Mouse (Mus musculus) gastrocnemius, postnatal 14 days (tissue): ENCODE data around the gene Ugt1a5. TPM values are rescaled to one million over a fixed set of nuclear protein-coding genes. Genes with fewer than 3 reads are reported as not detected.
A peak's percentile ranks its signal among the peaks of the same experiment; 100 is the strongest.
"Not testable (repeated sequence)": the region's sequence is repeated elsewhere in the genome, so short reads cannot be mapped to it uniquely, and the experiment has no call there.

Experiments
- DNase-seq: peaks from one replicate; pipeline ENCODE4 v3.0.0; 2021; ENCODE audit warnings: mixed read lengths
- intact Hi-C: fragments of 180-260 bp; cut with DNase I; formaldehyde crosslinking; loops from one replicate; pipeline ENCODE4 v1.15.1; 2025; ENCODE audit warnings: low total_unique reads
- total RNA-seq, 2 experiments: library from RNA; stranded (reverse); gene quantifications; 2 replicates each; pipeline ENCODE4 v1.2.3; 2021

Gene Ugt1a5
- total RNA-seq, 2 experiments from 2014 or later = 0.14 to 0.33 TPM

DNA sequence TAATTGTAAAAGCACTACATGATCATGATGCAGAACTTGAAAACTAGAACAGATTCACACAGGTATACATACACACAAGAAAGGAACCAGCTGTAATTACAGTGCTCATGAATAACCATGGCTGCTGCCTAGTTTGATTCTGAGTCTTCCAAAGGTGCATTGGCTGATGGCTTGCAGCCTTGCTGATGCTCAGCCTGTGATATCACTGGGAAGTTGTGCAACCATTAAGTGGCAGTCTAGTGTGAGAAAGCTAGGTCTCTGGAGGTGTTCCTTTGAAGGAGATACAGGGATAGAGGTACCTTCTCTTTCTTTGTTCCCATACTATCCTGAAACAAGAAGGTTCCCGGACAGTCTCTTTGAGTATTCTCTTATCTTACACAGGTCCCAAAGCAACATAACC is 53.2 kb downstream of the Ugt1a5 start:
- no peak for DNase-seq
- intact Hi-C loops = no loop called here

DNA sequence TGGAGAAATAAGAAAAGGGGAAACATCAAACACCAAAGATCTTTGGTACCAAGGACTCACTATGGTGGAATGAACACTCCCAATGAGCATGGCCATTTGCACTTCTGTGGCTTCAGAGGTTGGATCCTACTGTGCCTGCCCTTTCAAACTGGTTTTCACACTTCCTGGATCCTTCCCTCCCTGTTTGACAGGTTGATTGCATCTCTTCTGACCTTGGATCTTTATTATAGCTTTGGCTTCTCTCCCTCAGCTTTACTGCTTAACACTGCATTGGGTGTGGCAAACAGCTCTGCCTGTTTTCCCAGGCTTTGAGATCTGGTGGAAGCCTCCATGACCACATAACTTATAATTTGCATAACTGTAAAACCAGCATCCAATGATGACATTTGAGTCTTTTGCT is 54.5 kb downstream of the Ugt1a5 start:
- no peak for DNase-seq
- intact Hi-C loops = no loop called here

GRCm38 (mm10) chr1:88222216-88222615 is 56.4 kb downstream of the Ugt1a5 start:
- intact Hi-C loops = no loop called here
- DNase-seq = no peak

DNA sequence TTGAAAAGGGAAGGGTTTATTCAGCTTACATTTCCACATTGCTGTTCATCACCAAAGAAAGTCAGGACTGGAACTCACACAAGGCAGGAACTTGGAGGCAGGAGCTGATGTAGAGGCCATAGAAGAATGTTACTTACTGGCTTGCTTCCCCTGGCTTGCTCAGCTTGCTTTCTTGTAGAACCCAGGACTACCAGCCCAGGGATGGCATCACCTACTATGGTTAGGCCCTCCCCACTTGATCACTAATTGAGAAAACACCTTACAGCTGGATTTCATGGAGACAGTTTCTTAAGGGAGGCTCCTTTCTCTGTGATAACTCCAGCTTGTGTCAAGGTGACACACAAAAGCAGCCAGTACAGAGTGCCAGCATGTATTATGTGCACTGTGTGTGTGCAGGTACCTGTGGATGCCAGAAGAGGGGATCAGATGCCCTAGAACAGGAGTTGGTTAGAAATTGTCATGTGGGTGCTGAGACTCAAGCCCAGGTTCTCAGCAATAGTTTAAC is 57.3 kb downstream of the Ugt1a5 start:
- intact Hi-C loops, DNase-seq: not testable (repeated sequence)

DNA sequence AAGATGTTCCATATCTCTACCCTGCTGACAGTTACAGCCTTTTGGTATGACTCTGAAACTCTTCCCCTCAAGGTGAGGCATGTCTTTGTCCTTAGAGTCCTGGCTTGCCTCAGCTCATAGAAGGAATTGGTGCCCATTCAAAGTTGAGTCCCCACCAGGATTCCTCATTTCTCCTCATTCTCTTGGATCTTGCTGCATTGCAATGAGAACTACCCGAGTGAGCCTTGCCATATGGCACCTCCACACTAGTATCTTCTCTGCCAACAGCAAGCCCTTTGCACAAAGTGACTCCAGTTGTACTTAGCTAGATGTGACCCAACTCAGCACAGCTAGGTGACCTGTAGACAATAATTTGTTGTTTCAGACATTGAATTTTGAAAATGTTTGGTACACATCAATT is 57.8 kb downstream of the Ugt1a5 start:
- no peak for DNase-seq

GRCm38 (mm10) chr1:88224029-88224776 is 58.4 kb downstream of the Ugt1a5 start:
- no peak for DNase-seq
- intact Hi-C loops = no loop called here

More for the DNA sequence above, 57.8 kb downstream of the Ugt1a5 start:
- intact Hi-C loops = no loop called here

GRCm38 (mm10) chr1:88225301-88225700 is 59.5 kb downstream of the Ugt1a5 start:
- DNase-seq, intact Hi-C loops: not testable (repeated sequence)

DNA sequence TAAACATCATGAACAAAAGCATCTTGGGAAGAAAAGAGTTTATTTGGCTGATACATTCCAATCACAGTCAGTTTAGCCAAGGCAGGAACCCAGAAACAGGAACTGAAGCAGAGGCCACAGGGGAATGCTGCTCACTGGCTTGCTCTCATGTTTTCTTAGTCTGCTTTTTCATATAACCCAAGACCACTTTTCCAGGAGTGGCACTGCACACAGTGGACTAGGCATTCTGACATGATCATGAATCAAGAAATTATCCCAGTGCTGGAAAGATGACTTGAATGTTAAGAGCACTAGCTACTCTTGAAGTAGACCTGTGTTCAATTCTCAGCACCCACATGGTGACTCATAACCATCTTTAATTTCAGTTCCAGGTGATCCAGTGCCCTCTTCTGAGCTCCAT is 59.9 kb downstream of the Ugt1a5 start:
- no peak for DNase-seq
- intact Hi-C loops = no loop called here

- intact Hi-C loops = no loop called here
- DNase-seq = no peak
Measured at GRCm38 (mm10) chr1:88226670-88227379, 61.0 kb downstream of the Ugt1a5 start, which contains the start of gene Mroh2a. Gene Mroh2a (plus strand): TSS chr1:88226986.

- intact Hi-C loops = no loop called here
- no peak for DNase-seq
Measured at GRCm38 (mm10) chr1:88227482-88227881, 61.7 kb downstream of the Ugt1a5 start.

DNA sequence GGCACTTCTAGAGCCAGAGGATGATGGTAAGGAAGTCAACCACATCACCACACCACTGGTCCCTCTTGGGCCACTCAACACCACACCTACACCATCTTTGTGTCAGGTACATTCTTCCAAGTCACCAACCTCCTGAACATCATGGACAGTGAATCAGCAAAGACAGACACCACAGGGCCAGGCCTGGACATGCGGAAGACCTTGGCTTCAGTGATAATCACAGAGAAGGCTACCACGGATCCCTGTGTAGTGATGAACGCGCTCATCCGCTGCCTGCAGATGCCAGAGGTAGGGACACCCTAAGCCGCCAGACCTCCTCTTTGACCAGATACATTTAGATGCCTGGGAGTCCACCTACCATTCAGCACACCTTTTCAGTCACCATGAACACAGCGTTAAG is 62.3 kb downstream of the Ugt1a5 start:
- intact Hi-C loops = no loop called here
- DNase-seq = no peak

- intact Hi-C loops = no loop called here
- no peak for DNase-seq
Measured at GRCm38 (mm10) chr1:88229566-88229965, 63.8 kb downstream of the Ugt1a5 start.

DNA sequence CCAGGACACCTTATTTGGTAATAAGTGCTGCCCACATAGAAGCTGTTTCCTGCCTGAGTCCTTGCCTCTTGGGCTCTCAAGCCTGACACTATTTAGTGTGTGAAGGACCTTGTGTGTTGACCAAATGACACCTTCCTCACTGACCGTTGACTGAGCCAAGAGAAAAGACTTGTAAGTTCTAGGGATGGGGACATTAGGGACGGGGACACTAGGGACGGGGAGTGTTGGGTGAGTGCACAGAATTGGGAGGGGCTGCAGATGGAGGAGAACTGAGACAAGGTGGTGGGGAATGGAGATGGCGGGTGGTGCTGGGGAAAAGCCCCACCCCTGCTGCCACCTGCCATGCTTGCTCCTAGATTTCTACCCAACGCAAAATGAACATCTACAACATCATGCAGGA is 64.2 kb downstream of the Ugt1a5 start:
- DNase-seq = no peak
- intact Hi-C loops = no loop called here

- intact Hi-C loops = no loop called here
- DNase-seq = no peak
Measured at GRCm38 (mm10) chr1:88230421-88230820, 64.6 kb downstream of the Ugt1a5 start.

DNA sequence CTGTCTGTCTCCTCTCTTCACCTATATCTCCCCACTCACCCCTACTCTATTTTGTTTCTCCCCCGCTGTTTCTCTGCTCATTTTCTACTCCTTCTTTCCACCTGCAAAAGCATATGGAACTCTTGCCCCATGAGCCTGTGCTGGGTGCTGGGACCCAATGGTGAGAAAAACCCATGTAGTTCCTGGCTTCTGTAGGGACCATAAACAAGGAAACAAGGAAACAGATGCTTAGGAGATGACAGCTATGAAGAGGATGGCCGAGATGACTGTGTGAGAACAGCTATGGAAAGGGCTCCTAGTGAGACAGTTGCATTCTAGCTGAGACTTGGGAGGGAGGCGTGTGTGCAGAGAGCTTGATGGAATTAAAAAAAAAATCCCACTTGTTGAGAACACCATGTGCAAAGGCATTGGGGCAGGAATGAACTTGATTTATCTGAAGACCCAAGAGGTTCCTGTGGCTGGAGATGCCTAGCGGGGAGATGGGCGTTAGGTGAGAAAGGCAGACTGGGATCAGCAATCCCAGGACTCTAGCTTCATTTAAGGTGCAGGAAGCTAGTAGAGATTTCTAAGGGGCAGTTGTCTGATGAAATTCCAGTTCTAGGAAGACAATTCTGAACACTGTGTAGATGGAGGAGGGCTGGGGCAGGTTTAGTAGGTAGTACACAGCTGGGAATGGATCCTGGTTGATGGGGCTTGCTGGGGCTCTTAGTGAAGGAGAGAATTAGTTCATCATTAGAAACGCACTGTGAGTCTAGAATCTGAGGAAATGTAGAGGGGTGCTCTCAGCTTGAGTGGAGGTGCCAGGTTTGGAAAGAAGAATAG is 65.4 kb downstream of the Ugt1a5 start:
- peak; percentile 4 for DNase-seq
- intact Hi-C loops = no loop called here

GRCm38 (mm10) chr1:88231803-88232499 is 66.1 kb downstream of the Ugt1a5 start:
- DNase-seq = peak; percentile 7
- intact Hi-C loops = no loop called here

GRCm38 (mm10) chr1:88232664-88233380 is 67.0 kb downstream of the Ugt1a5 start:
- intact Hi-C loops = no loop called here
- DNase-seq = peak; percentile 1

DNA sequence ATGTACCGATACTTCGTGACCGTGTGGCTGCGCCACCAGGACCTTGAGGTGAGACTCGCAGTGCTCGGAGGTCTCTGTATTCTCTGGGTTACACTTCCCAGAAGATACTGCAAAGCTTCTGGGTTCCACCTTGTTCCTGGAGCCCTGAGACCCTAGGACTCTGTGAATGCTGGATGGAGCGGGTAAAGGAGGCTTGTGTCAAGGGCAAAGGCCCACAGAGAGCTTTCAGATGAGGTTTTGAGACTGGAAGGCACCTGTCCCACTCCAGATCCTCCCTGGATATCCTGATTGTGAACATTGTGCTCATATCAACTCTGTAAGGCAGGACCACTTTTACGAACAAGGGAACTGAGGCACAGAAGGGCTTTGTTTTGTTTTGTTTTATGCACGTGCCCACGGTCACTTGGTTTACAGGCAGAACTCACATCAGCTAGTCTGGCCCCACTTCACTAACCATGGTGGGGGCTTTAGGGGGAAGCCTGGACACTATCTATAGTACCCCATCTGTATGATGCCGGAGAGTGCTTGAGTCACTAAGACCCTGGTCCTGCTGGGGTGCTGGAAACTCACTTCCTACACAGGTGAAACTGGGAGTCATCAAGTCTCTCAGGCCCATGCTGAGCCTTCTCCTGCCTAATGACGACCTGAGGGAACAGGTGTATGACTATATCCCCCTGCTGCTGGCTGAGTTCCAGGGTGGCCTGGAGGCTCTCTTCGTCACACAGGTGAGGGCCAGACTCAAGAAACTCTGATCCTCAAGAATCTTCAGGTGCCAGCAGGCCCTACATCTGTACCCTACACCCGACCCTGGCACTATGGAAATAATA is 67.8 kb downstream of the Ugt1a5 start:
- DNase-seq = peak; percentile 44
- intact Hi-C loops = no loop called here
